Mouse (Mus musculus) kidney, postnatal 0 days (tissue): ENCODE results near the gene Grin3b. TPM values are rescaled to one million over a fixed set of nuclear protein-coding genes. Genes with fewer than 3 reads are reported as not detected.

Source experiments
- ATAC-seq: fragments of 200-750 bp; cut with Nextera tagmentation; replicated peaks from 2 replicates; pipeline ENCODE4 v1.8.0; 2017; ENCODE audit warnings: low read depth, moderate number of reproducible peaks, moderate TSS enrichment, moderate library complexity; ENCODE audit not compliant: low FRiP score
- DNase-seq: peaks from one replicate; pipeline ENCODE4 v3.0.0-alpha.2; 2016; ENCODE audit warnings: low spot score
- H3K27ac ChIP-seq: fragments of 300-500 bp; sonication (generic); 2 replicates; pipeline ENCODE4 v1.5.1; 2014; ENCODE audit warnings: mild to moderate bottlenecking
- H3K27me3 ChIP-seq: fragments of 300-500 bp; sonication (generic); 2 replicates; pipeline ENCODE4 v1.6.1; 2014; ENCODE audit warnings: low read length, mixed read lengths; ENCODE audit not compliant: insufficient read depth
- H3K36me3 ChIP-seq: fragments of 300-500 bp; sonication (generic); 2 replicates; pipeline ENCODE4 v1.6.1; 2014; ENCODE audit warnings: low read length, mixed read lengths; ENCODE audit not compliant: insufficient read depth
- H3K4me1 ChIP-seq: fragments of 300-500 bp; sonication (generic); replicated peaks from 2 replicates; pipeline ENCODE4 v1.6.1; 2014; ENCODE audit warnings: antibody characterized with exemption, low read length, mixed read lengths; ENCODE audit not compliant: insufficient read depth
- H3K4me2 ChIP-seq: fragments of 300-500 bp; sonication (generic); 2 replicates; pipeline ENCODE4 v1.6.1; 2014; ENCODE audit warnings: mild to moderate bottlenecking, low read length, moderate library complexity, mixed read lengths
- H3K4me3 ChIP-seq: fragments of 300-500 bp; sonication (generic); replicated peaks from 2 replicates; pipeline ENCODE4 v1.5.1; 2014; ENCODE audit warnings: low read depth, low read length
- H3K9ac ChIP-seq: fragments of 300-500 bp; sonication (generic); 2 replicates; pipeline ENCODE4 v1.6.1; 2014; ENCODE audit warnings: low read depth, low read length
- H3K9me3 ChIP-seq: fragments of 300-500 bp; sonication (generic); replicated peaks from 2 replicates; pipeline ENCODE4 v1.6.1; 2016; ENCODE audit warnings: low read length, inconsistent platforms, mixed read lengths
- CTCF ChIP-seq: IDR thresholded peaks from 2 replicates; pipeline ENCODE4 v1.5.1; 2016; ENCODE audit warnings: antibody characterized with exemption, low read depth, mild to moderate bottlenecking, moderate library complexity
- WGBS: fragments of 180-500 bp; shearing (Covaris S2); extraction: QIAGEN DNeasy Blood & Tissue Kit; methylation state at CpG from one replicate; pipeline ENCODE4 v1.1.7; 2014; 5-methylcytosine and 5-hydroxymethylcytosine counted together
- polyA plus RNA-seq: library from polyadenylated mRNA; unstranded; fragments of >200 nt; fragmentation: Nextera tagmentation; extraction: Ambion mirVana; gene quantifications from 2 replicates; pipeline ENCODE4 v1.2.1, GENCODE M21; 2015

The Grin3b gene
- polyA plus RNA-seq, 1 experiment from 2014 or later, result 0.20 TPM

GRCm38 (mm10) chr10:79972831-79973230 is 2.3 kb downstream of the Grin3b start:
- Histone ChIP-seq H3K9ac (no peak overlapping the region), H3K9me3 (no peaks in the 10 kb centered on the region), H3K4me2 (no peak overlapping the region), H3K4me1 (peaks cover 14% of the 10 kb centered on the region), H3K4me3 (no peak overlapping the region), H3K27me3 (no peaks in the 10 kb centered on the region), H3K27ac (no peak overlapping the region), H3K36me3 (peaks cover 34% of the 10 kb centered on the region)
- DNase-seq, result no peak
- 52% methylated on average over 14 of the region's 14 CpGs for WGBS
- ATAC-seq, result no peak
- no peak for TF ChIP-seq CTCF

GRCm38 (mm10) chr10:79974087-79974486 is 3.6 kb downstream of the Grin3b start:
- no peak for ATAC-seq
- no peak overlapping the region for H3K4me2 ChIP-seq
- no peak for TF ChIP-seq CTCF
- no peaks in the 10 kb centered on the region for H3K27me3 ChIP-seq
- no peaks in the 10 kb centered on the region for H3K9me3 ChIP-seq
- H3K27ac ChIP-seq, result no peak overlapping the region
- peaks cover 38% of the 10 kb centered on the region for H3K36me3 ChIP-seq
- no peak overlapping the region for H3K9ac ChIP-seq
- WGBS, result 87% methylated on average over 21 of the region's 21 CpGs
- no peak for DNase-seq
- peaks cover 14% of the 10 kb centered on the region for H3K4me1 ChIP-seq
- no peak overlapping the region for H3K4me3 ChIP-seq

- no peaks in the 10 kb centered on the region for H3K9me3 ChIP-seq
- H3K4me2 ChIP-seq, result no peak overlapping the region
- no peaks in the 10 kb centered on the region for H3K27me3 ChIP-seq
- peaks cover 11% of the 10 kb centered on the region for H3K4me1 ChIP-seq
- no peak overlapping the region for H3K27ac ChIP-seq
- no peak for TF ChIP-seq CTCF
- WGBS, result 75% methylated on average over 8 of the region's 8 CpGs
- no peak for ATAC-seq
- no peak for DNase-seq
- no peak overlapping the region for H3K9ac ChIP-seq
- H3K4me3 ChIP-seq, result no peak overlapping the region
- H3K36me3 ChIP-seq, result peaks cover 42% of the 10 kb centered on the region
These were observed 4.2 kb downstream of the Grin3b start for GRCm38 (mm10) chr10:79974668-79975067.

- DNase-seq, result no peak
- Histone ChIP-seq H3K4me2 (no peak overlapping the region), H3K9me3 (no peaks in the 10 kb centered on the region), H3K27me3 (no peaks in the 10 kb centered on the region), H3K4me1 (peaks cover 3% of the 10 kb centered on the region; the same call in 1 of the 2 replicates), H3K36me3 (peaks cover 44% of the 10 kb centered on the region), H3K4me3 (no peak overlapping the region), H3K9ac (no peak overlapping the region), H3K27ac (no peak overlapping the region)
- TF ChIP-seq CTCF, result no peak
- WGBS, result 87% methylated on average over 28 of the region's 28 CpGs
- no peak for ATAC-seq
These were observed 5.7 kb downstream of the Grin3b start for GRCm38 (mm10) chr10:79976071-79976721.

- DNase-seq, result no peak
- no peak overlapping the region for H3K4me3 ChIP-seq
- ATAC-seq, result no peak
- H3K27ac ChIP-seq, result no peak overlapping the region
- peaks cover 44% of the 10 kb centered on the region for H3K36me3 ChIP-seq
- H3K4me2 ChIP-seq, result no peak overlapping the region
- H3K27me3 ChIP-seq, result no peaks in the 10 kb centered on the region
- no peak for TF ChIP-seq CTCF
- no peaks in the 10 kb centered on the region for H3K9me3 ChIP-seq
- 78% methylated on average over 30 of the region's 36 CpGs for WGBS
- H3K9ac ChIP-seq, result no peak overlapping the region
- H3K4me1 ChIP-seq, result no peaks in the 10 kb centered on the region
These were observed 6.2 kb downstream of the Grin3b start for GRCm38 (mm10) chr10:79976722-79977107.

- no peaks in the 10 kb centered on the region for H3K4me1 ChIP-seq
- no peaks in the 10 kb centered on the region for H3K9me3 ChIP-seq
- no peaks in the 10 kb centered on the region for H3K27me3 ChIP-seq
- WGBS, result 86% methylated on average over 28 of the region's 28 CpGs
- H3K27ac ChIP-seq, result no peak overlapping the region
- ATAC-seq (no peak), DNase-seq (no peak)
- H3K4me3 ChIP-seq, result no peak overlapping the region
- H3K4me2 ChIP-seq, result no peak overlapping the region
- peaks cover 44% of the 10 kb centered on the region for H3K36me3 ChIP-seq
- no peak overlapping the region for H3K9ac ChIP-seq
- no peak for TF ChIP-seq CTCF
These were observed 6.8 kb downstream of the Grin3b start for GRCm38 (mm10) chr10:79977324-79977723.

- peaks cover 44% of the 10 kb centered on the region for H3K36me3 ChIP-seq
- H3K4me1 ChIP-seq, result peaks cover 6% of the 10 kb centered on the region
- no peaks in the 10 kb centered on the region for H3K9me3 ChIP-seq
- DNase-seq (no peak), ATAC-seq (no peak)
- no peak overlapping the region for H3K9ac ChIP-seq
- no peaks in the 10 kb centered on the region for H3K27me3 ChIP-seq
- no peak overlapping the region for H3K4me3 ChIP-seq
- no peak overlapping the region for H3K4me2 ChIP-seq
- WGBS, result 97% methylated on average over 20 of the region's 21 CpGs
- H3K27ac ChIP-seq, result no peak overlapping the region
- no peak for TF ChIP-seq CTCF
These were observed 7.5 kb downstream of the Grin3b start for GRCm38 (mm10) chr10:79978061-79978460.
